Mouse (Mus musculus) E14TG2a.4 (cell line): ENCODE data around the gene Myo7a.

Experiments used
- CTCF ChIP-seq: conservative IDR thresholded peaks from 2 replicates; pipeline ENCODE4 v1.5.1; 2014; ENCODE audit warnings: low read length
- NANOG ChIP-seq: IDR thresholded peaks from 2 replicates; pipeline ENCODE4 v1.6.1; 2014; ENCODE audit warnings: borderline replicate concordance, low read length, mixed read lengths
- POU5F1 ChIP-seq: IDR thresholded peaks from 2 replicates; pipeline ENCODE4 v1.6.1; 2014; ENCODE audit warnings: low read length, borderline replicate concordance

GRCm38 (mm10) chr7:98142247-98142646, 22.9 kb upstream of the Myo7a start:
- TF ChIP-seq CTCF (no peak), POU5F1 (no peak), NANOG (no peak)
